Mouse (Mus musculus) thymus, postnatal 0 days (tissue): ENCODE measurements around the gene Ifitm3. TPM values are rescaled to one million over a fixed set of nuclear protein-coding genes. Genes with fewer than 3 reads are reported as not detected.
A peak's percentile ranks its signal among the peaks of the same experiment; 100 is the strongest.
"Not testable (repeated sequence)": the region's sequence is repeated elsewhere in the genome, so short reads cannot be mapped to it uniquely, and the experiment has no call there.

Source experiments
- DNase-seq: peaks from one replicate; pipeline ENCODE4 v3.0.0-alpha.2; 2015; ENCODE audit warnings: low spot score
- polyA plus RNA-seq: library from polyadenylated mRNA; unstranded; fragments of >200 nt; fragmentation: Nextera tagmentation; extraction: Ambion mirVana; gene quantifications from 2 replicates; pipeline ENCODE4 v1.2.1, GENCODE M21; 2015

The Ifitm3 gene
- polyA plus RNA-seq, 1 experiment from 2014 or later: 987 TPM

GRCm38 (mm10) chr7:141000881-141001708 lies 9.5 kb downstream of the Ifitm3 start:
- no peak for DNase-seq

GRCm38 (mm10) chr7:140998853-140999700 lies 11.5 kb downstream of the Ifitm3 start:
- DNase-seq: peak; percentile 38

DNA sequence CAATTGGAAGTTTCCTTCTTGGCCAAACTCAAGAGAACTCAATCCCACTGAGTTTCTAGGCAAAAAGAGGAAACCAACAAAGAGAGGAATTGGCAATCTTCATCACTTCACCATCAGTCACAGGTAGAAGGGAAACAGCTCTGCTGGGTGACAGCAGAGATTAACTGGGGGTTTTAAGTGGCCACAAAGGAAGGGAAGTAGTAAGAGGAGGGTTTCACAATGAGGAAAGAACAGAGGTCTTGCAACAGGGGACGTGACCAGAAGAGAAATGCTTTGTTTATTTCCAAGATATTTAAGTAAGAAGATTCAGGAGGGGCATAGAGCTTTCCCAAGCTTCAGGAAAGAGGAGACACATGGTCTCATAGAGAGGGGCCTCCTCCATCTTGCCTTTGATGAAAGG lies 12.8 kb downstream of the Ifitm3 start:
- no peak for DNase-seq

DNA sequence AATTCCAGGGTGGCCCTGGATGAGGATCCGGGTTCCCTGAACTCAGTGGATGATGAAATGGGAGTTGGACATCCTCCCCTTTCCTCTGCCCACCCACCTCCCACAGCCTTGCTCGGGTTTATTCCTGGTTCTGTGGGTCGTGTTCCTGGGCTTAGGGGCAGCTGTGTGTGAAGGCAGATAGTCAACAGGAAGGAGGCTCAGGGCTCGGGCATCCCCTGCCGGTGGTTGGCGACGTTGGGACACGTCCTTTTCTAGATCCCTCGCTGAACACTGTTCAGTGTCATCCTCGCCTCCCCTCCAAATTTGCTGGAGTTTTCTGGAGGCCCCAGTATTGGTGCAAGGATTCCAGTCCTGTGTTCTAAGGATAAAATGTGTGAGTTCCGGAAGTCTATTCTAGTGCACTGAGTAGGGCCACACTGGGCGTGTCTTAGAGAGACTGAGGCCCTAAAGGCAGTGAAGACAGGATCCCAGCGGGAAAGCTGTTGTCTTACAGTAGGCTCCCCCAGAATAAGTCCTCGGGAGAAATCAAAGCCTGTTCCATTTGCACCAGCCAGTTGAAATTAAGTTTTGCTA lies 19.4 kb downstream of the Ifitm3 start:
- no peak for DNase-seq

GRCm38 (mm10) chr7:140990622-140991021 lies 19.9 kb downstream of the Ifitm3 start:
- no peak for DNase-seq

- DNase-seq: no peak
These were observed 20.4 kb downstream of the Ifitm3 start for GRCm38 (mm10) chr7:140990185-140990584.

DNA sequence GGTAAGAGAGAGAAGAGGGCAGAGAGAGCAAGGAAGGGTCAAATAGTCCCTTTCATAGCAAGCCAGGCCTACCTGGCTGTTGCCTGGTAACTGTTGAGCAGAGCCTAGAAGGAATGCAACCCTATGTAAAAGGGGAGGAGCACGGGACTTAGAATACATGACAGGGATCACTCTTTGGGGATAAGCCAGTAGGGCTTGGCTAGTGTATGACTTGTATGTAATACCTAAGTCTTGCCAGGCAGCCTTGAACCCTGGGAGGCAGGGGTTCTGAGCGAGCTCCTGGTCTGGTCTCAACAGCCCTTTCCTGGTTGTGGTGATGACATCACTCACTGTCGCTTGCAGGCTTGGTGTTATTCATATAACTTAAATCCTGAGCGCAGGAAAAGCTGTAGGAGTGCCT lies 21.5 kb downstream of the Ifitm3 start:
- no peak for DNase-seq

GRCm38 (mm10) chr7:140987182-140988138 lies 23.1 kb downstream of the Ifitm3 start:
- no peak for DNase-seq

DNA sequence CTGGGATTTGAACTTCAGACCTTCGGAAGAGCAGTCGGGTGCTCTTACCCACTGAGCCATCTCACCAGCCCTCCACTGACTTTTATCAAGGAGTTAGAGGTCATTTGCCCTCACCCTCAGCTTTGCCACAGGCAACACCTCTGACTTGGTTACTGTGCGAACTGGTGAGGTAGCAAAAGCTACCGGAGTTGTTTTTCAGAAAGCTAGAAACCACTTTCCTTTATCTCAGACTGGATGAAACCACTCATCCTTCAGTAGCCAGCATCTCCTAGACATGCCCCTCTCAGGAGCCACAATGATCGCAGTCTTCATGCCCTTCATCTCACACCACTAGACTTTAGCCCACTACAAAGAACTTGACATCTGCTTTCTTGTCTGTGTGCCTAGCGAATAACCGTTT lies 27.6 kb downstream of the Ifitm3 start:
- peak; percentile 18 for DNase-seq

DNA sequence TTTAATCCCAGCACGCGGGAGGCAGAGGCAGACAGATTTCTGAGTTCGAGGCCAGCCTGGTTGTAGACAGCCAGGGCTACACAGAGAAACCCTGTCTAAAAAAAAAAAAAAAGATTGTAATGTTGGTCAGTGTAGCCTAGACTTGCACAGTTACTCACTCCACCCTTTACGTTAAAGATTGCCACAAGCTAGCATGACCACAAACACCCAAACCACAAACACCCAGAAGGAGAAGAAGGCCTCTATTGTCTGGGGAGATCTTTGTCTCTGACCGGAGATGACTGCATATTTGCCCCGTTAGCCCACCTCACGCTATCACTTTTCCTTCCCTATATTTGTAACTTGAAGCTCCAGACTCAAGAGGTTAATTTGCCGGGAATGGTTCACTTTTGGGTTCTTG lies 28.9 kb downstream of the Ifitm3 start:
- DNase-seq: no peak

- not testable (repeated sequence) for DNase-seq
These were observed 33.9 kb downstream of the Ifitm3 start for GRCm38 (mm10) chr7:140976720-140977119.

- no peak for DNase-seq
These were observed 35.1 kb downstream of the Ifitm3 start for GRCm38 (mm10) chr7:140975465-140975864.

DNA sequence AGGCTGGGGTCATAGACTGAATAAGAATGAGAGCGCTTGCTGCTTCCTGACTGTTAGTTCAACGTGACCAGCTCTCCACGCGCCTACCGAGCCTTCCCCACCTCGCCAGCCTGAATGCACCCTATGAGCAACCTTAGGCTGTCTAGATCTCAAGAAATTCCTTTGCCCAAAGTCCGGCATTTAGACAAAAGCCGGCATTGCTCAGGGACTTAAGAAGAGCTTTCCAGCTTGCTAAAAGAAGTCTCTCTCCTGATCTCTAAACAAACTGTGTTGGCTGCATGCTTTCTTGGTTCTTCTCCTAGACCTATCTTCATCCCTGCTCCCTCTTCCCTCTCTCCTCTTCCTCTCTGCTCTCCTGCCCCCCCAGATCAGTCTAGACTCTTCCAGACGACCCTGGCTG lies 35.6 kb downstream of the Ifitm3 start:
- no peak for DNase-seq

GRCm38 (mm10) chr7:140973396-140974165 lies 37.0 kb downstream of the Ifitm3 start:
- no peak for DNase-seq

GRCm38 (mm10) chr7:140971479-140972171 lies 38.9 kb downstream of the Ifitm3 start:
- no peak for DNase-seq

GRCm38 (mm10) chr7:140970931-140971330 lies 39.6 kb downstream of the Ifitm3 start:
- DNase-seq: no peak

DNA sequence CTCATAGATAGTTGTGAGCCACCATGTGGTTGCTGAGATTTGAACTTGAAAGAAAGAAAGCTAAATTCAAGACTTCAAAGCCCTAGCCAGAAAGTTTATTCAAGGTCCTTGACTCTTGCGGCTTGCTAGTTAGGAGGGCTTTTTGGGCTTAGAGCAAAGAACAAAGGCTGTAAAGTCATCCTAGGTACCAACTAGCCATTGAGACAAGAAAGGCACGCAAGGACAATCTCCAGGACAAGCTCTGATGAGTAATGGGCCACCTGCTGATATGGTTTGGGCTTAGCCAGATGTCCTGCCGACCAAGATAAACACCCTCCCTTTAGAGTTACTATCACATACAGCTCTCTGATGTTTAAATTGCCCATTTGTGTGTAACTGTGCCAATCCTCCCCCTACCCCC lies 41.9 kb downstream of the Ifitm3 start:
- not testable (repeated sequence) for DNase-seq

DNA sequence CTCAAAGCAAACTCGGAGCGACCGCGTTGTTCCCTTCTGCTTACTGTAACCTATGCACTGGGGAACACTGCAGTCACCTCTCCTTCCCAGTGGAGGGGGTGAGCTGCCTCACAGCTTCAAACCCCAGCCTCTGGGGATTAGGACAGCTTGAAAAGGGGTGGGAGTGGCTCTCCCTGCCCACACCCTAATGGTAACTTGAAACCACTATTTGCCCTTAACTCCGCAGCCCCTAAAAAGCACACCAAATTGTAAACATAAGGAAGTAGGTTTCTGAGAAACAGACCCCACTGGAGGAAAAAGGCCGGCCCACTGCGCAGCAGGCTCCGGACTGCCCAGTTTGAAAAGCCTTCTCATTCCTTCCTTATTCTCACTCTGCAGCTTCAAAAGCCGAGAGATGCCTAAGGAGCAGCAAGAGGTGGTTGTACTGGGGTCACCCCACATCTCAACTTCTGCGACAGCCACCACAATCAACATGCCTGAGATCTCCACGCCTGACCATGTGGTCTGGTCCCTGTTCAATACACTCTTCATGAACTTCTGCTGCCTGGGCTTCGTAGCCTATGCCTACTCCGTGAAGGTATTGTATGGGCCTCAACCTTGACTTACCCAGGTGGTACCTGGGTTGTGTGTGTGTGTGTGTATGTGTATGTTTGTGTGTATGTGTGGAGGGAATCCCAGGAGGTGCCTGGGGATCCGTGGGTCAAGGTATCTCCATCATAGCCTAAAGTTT lies 42.5 kb downstream of the Ifitm3 start:
- no peak for DNase-seq

GRCm38 (mm10) chr7:140966921-140967320 lies 43.6 kb downstream of the Ifitm3 start, which contains the start of gene Ifitm1:
Ifitm1 (plus strand) TSS chr7:140967221.
- no peak for DNase-seq
